Mouse (Mus musculus): Measurements from ENCODE around the gene Zfp62.

The Zfp62 gene

DNA sequence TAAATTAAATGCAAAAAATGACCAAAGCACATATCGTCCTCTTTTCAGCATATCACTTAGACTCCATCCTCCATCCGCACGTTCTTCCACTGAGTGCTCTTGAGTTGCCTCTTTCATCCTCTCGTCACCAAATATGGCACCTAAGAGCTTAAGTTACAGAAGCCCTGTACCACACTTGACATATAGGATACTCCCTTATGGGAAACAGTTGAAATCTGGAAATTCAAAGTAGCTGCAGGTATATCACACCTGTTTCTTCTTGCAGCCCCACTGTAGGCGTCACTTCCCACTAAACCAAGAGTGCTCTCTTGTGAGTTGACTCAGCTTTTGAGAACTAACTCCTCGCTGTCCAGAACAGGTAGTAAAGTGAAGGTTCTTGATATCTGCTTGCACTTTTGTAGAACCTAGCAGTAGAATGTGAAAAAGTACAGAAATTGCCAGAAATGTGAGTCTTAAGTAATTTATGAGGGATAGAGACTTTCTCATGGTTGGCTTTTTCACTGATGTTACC lies 2.0 kb downstream of the Zfp62 start:
- no peak for DNase-seq (ENCODE audit: low spot score)

DNA sequence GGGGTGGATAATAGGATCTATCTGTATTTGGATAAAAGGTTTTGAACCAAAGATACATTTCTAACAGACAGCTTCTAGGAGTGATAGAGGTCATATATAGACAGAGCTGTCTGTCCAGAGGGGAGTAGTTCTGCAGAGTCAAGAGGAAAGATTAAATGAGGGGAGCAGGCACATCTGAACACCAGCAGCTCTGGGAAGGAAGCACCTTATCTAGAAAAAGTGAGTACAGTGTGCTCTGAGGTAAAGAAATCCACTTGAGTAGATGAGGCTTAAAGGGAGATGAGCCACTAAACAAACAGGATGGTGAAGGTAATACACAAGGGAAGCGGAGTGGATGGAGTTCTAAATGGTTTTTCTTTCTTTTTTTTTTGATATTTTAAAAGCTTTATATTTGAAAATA lies 4.4 kb downstream of the Zfp62 start:
- no peak for DNase-seq (ENCODE audit: low spot score)

DNA sequence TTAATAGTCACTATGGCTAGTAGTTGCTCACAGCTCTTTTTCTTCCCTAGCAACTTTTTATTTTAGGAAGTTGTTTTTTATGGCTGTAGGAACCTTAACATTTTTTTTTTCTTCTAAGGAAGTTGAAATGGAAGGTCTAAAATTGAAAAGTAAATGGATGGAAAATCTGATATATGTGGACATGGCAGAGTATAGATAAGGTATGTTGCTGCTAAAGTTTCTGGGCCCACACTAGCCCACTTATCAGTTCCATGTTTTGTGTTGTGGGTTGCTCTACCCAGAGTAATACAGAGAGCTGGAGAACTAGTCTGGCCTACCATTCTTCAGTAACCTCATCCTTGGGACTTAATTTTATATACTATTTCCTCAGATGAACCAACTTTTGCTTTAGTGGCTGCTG lies 9.5 kb downstream of the Zfp62 start:
- peak; percentile 45 for DNase-seq (ENCODE audit: low spot score)

DNA sequence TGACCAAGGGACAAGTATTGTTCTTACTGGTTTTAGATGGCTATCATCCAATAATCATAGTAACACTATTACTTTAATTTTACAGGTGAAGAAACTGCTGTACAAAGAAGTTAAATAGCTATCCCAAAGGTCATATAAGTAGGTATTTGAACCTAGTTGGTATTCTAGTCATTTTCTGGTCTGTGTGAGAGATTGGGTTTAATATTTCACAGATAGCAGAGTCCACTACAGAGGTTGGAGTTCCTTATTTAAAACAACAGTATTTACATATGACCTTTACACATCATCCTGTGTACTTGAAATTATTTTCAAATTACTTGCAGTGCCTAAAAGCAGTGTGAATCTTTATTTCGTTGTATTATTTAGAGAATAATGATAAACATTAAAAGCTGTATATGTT lies 10.4 kb downstream of the Zfp62 start:
- no peak for DNase-seq (ENCODE audit: low spot score)

DNA sequence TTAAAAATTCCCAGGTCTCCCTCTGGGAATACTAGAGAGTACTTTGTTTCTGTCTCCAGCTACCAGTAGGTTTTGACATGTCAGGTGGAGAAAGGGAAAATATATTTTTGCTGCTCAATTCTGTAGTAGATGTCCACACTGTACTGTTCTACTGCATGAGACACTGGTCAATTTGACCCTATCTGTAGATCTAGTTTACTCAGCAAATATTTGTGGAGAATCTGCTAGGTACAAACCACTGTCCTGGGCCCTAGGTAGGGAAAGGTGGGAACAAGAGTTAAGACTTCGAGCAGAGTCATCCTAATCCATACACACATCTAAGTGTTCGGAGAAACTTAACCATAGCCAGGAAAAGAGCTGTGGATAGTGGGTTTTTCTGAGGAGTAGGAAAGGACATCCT lies 16.2 kb downstream of the Zfp62 start:
- no peak for DNase-seq (ENCODE audit: low spot score)

DNA sequence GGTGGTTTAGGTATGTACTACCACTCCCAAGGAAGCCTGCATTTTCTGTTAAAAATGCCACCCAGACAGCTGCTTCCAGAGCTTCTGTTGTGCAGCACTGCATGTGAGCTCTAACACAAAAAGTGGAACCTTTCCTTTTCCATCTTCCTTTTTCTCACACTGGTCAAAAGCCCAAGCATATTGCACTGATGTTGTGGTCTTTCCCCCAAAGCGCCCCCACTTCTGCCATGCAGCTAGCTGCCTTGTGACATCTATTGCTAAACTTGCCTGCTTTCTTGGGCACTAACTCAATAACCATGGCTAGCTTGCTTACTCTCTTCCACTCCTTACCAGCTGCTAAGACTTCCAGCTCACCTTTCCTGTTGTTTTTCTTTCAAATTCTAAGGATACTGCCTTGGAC lies 21.4 kb downstream of the Zfp62 start:
- DNase-seq (ENCODE audit: low spot score): no peak

DNA sequence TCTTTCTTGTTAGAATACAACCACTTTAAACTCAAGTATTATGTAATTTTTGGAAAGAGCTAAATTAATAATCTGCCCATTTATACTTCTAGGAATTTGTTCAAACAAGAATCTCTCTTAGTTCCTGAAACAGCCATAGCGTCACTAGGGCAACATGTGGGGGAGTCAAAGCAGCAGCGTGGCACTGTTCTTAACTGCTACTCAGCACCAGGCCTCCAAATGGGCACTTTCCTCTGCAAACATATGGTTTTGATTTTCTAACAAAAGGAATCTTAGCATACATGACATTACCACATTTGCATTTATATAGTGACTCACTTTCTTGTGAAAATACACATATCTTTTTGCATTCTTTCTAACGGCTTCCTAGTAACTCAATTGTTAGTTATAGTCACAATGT lies 29.7 kb downstream of the Zfp62 start:
- no peak for DNase-seq (ENCODE audit: low spot score)

DNA sequence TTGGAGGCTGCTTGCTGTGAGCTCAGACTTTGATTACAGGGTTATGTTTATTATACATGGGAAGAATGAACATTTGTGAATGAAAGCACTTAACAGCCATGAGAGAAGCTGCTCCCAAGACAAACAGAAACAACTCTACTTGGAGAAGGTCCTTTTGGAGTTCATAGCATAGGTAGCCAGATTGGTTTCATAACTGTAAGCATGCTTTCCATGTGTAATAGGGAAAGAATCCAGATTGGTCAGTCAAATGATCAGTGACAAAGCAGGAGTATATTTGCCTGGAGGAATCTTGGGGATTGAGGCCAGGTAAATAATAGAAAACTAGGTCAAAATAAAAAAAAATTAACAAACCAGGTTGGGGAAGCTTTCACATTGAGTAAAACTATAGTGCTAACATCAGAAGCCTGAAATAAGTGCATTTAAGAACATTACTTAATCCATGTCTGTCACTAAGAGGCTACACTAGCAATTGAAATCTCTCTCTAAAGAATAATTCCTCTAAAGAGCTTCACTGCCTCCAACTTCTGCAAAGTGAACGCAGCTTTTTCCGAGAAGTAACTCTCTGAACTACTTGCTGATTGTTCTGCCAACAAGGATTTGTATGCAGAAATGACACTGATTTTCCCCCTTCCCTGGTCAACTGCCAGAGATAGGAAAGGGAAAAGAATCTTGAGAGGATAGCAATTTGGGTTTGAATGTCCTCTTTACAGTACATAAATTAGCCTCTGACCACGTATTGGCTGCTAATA lies 32.5 kb downstream of the Zfp62 start:
- DNase-seq (ENCODE audit: low spot score): no peak

DNA sequence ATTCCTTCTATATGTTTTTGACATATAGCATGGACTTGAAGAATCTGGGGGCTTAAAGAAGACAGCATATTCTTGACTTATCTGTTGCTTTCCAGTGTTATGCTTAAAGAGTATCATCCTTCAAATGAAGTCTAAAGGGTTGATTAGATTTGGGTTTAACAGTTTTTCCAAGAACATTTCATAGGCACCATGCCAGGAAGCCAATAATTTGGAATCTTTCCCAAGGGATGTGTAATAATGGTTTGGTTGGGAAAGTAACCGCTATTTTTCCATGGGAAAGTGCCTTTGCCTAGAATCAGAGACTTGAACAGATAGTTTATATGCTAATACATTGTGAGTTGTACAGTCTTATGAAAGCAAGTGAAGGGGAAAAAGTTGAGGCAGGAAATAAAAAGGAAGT lies 33.8 kb downstream of the Zfp62 start:
- no peak for DNase-seq (ENCODE audit: low spot score)

DNA sequence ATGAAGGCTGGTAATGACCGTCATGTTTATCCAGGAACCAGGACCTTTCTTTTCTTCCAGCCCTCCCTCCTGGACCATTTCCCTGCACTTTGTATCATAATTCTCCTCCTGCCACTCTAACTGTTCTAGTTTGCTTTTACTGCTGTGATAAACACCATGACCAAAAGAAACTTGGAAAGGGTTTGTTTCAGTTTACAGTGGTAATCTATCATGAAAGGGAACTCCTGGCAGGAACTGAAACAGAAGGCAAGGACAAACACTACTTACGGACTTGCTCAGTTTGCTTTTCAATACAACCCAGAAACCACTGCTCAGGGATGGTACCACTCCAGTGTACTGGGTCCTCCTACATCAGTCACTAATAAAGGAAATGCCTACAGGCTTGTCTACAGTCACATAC lies 34.4 kb downstream of the Zfp62 start:
- DNase-seq (ENCODE audit: low spot score): no peak

DNA sequence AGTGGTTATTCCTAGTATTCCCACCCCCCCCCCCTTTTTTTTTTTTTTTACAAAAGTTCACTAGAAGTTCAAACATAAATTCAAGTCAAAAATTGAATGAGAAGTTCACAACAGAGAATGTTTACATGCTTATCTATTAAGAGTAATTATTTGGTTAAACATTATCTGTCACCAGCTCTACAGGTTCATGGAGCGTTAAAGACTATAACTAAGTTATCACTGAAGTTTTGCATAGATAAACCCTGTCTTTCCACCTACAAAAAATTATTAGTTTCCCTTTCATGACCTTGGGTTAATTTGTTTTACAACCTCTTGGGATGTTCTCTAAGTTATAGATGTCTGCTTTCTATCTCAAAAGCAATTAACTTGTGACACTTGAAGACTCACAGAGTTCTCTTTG lies 37.2 kb downstream of the Zfp62 start:
- DNase-seq (ENCODE audit: low spot score): no peak

DNA sequence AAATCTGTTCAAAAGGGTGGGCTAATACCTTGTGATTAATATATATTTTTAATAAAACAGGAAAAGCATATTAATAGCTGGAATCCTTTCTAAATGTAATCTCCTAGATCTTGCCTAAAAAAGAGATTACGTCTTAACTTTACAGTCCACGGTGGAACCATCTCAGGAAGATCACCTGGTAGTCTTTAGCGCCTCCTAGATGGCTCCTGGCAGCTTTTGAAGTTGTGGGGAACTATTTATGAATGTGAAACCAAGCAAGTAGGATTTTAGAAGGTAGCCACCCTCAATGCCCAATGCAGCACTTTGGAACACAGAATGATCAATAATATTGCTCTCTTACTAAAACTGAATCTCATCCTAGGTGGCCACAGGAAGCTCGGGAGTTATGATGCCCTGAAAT lies 37.8 kb downstream of the Zfp62 start:
- no peak for DNase-seq (ENCODE audit: low spot score)

DNA sequence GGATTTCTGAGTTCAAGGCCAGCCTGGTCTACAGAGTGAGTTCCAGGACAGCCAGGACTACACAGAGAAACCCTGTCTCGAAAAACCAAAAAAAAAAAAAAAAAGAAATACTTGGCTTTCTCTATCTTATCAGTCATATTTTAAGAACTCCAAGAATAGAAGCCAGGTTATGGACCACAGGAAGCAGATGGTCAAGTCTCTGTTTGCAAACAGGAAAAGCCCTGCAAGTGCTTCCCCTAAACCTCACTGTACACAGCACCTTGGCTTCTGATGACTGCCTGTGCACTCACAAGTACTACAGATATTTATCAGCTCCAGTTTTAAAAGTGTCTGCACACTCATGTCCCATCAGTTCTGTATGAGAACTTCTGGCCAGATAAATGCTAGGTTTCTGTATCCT lies 38.4 kb downstream of the Zfp62 start:
- no peak for DNase-seq (ENCODE audit: low spot score)

DNA sequence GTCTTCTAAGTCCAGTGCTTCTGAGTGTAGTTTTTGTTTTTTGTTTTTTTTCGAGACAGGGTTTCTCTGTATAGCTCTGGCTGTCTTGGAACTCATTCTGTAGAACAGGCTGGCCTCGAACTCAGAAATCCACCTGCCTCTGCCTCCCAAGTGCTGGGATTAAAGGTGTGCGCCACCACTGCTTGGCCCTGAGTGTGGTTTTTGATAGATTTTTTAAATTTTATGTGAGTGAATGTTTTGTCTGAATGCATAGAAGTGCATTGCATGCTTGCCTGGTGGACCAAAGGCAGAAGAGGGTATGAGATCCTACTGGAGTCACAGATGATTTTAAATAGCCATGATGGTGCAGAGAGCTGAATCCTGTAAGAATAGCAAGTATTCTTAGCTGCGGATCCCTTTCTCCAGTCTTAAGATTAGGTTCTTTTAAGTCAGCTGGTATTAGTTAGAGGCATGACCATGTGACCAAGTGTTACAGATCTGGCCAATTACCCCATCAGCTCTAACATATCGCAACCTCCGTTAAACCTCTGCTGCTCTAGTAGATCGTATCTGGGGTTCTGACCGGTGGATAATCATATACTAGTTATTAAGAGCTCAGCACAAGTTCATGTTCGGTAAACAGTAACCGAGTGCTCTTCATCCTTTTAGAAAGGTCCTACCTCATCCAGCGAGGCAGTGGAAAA lies 40.0 kb downstream of the Zfp62 start:
- DNase-seq (ENCODE audit: low spot score): peak; percentile 23

DNA sequence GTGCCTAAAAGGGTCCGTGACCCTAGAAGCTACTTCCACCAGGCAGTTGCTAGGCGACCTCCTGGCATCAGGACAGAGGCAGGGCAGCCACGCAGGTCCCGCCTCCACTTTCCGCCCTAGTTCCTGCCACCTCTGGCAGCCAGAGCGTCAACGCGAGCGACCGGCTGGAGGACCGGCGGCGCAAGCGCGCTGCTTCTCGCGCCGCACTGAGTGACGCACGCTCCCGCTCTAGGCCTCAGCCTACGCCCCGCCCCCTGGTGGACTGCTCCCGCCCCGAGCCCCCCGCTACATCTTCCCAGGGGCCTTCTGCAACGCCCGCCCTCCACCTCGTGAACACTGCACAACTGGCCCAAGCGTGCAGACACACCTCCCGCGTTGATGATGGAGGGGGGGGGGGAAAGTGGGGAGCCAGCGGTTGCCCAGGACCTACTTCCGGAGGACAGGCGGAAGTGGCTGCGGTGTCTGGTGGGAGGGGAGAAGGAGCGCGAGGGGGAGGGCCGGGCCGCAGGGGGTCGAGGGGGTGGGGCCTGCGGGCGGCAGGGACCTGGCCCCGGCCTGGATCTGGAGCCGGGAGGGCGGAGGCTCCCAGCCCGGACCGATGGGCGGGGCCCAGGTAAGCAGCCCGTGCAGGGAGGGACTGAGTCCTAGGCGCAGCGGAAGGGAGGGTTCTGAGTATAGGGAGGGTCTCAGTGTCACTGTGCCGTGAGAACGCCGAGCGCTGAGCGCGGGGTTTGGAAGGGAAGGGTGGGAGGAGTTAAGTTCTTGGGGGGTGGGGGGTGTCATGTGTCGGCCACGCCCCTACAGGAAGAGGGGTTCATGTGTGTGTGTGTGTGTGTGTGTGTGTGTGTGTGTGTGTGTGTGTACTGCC lies 40.9 kb downstream of the Zfp62 start, which contains the start of gene Mgat1:
TSS of gene Mgat1 (plus strand) at position 465 of the 868 bp plus-strand sequence.
- DNase-seq (ENCODE audit: low spot score): peak; percentile 87

DNA sequence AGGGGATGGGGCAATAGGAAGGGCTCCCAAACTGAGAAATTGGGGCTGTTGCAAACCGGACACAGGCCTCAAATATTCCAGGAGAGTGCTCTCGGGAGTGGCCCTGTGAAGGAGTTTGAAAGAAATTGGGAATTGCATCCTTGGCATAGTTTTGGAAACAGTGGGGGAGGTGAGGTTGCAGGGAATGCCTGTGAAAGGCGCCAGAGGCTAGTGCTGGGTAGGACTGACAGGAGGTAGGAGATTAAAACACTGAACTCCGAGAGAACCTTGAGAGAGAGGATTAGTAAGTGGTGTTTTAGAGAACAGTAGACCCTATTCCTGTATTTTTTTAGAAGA lies 41.5 kb downstream of the Zfp62 start:
- DNase-seq (ENCODE audit: low spot score): no peak

DNA sequence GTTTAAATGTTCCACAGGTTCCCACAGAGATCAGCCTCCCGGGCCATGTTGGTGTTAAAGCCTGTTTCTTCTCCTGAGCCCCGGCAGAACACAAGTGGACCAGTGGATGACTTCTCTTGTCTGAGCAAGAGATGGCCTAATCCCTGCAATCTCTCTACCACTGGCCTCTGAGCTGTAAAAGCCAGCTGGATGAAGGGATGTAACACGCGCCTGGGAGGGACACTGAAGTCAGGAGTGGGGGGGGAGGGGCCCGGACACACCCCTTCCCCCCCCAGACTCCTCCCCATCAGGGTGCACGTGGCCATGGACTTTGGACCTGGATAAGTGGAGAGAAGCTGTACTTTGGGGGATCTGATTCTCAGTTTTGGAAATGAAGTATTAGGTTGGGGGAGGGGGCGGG lies 42.1 kb downstream of the Zfp62 start:
- DNase-seq (ENCODE audit: low spot score): peak; percentile 33

DNA sequence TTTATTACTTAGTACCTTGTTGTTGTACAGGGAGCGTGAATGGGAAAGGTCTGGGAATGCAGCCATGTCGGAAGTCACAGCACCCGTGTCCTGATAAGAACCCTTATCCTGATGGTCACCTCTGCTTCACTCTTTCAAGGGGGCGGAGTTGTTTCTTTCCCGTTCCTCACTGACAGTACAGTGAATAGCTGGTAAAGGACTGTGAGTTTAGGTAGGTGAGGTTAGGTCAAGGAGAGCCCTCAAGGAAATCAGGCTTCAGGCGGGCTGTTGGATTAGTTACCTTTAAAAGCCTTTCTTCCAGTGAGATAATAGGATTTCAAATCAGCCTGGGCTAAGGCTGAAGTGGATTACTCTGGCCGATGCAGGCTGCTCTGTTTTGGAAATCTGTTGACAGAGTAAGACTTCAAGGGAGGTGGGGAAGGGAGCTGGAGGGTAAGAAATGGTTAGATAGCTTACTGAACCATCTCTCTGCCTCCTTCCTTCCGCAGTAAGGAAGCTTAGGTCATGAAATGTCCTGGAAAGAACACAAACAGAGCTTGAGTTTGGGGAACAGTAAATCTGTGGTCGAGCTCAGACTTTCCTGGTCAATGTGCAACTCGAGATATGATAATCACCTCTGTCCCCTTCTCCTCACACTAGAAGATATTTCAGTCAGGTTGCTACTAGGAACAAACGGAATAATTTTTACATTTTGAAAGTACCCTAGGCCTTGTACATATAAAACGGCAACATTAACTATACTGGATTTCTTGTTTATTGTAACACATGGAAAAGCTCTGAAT lies 42.7 kb downstream of the Zfp62 start:
- DNase-seq (ENCODE audit: low spot score): no peak

DNA sequence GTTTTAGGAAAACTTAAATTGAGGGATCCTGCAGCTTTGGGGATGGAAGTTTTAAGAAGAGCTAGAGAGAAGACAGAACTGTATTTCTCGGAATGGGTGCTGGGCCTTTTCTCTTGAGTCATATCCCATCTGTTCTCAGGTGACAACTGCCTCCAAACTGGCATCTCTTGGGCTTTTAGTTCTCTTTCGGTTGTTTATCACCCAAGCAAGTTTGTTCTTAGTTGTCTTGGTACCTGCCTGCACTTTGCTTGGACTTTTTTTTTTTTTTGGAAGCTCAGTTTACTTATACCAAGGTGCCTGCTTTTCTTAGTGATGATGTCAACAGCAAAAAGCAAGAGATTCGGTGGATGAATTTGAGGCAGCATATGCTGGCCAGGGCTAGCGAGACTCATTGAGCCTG lies 43.4 kb downstream of the Zfp62 start:
- DNase-seq (ENCODE audit: low spot score): no peak

DNA sequence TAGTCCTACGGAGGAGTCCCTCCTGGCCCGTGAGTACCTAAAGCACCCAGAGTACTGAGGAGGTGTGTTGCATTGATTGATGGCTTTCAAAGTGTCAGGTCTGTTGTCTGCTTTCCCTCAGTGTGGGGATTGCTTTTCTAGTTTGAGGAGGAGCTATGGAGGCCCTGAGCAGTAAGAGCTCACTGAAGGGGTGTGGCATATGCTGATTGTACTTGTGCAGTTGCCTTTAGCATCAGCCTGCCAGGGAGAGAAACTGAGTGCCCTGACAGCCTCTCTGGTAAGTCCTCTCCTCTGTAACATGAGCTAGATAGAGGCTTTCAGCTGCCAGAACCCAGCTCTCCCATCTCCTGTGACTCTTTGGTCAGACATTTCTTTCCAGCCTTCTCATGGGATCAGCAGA lies 44.2 kb downstream of the Zfp62 start:
- peak; percentile 29 for DNase-seq (ENCODE audit: low spot score)

DNA sequence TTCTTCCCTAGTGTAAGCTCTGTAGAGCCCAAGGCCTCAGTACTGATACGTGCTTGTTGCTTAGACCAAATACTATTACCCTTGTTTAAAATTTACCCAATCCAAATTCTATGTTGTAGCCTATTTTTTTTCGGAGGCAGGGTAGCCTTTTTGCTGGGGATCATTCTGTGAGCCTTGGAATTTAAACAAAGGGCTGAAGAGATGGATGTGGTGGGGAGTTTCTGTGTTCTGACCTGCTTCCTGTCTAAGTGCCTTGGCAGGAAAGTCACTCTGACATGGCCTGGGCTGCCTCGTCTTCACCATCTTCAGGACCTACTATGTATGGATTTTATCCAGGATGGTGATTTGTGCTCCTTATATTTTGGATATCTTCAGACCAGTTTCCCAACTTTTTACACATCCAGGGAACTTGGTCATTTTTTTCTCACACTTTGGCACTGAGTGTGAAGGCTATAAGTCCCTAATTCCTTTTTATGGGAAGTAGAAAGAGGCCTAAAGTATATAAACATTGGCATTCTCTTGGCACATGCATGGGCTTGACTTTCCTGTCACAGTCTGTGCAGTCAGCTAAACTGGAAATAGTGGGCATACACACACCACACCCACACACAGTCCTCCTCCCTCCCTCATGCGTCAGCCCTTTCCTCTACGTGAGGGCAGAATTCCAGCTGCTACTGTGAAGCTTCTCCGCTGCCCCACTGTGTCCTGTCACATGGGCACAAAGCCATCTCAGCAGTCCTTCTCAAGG lies 45.3 kb downstream of the Zfp62 start:
- no peak for DNase-seq (ENCODE audit: low spot score)

All from c-Kit-positive CD71-positive TER-119-positive erythroid progenitor cells, embryonic 14.5 days (primary cell).